Mouse (Mus musculus) thymus, adult 2 months (tissue): ENCODE data around the gene Ahdc1.

Experiments
- CTCF ChIP-seq: fragments of 200-500 bp; IDR thresholded peaks from 2 replicates; pipeline ENCODE4 v1.5.1; 2012; ENCODE audit warnings: mild to moderate bottlenecking, control low read depth, low read length, moderate library complexity, borderline replicate concordance; ENCODE audit not compliant: control insufficient read depth, poor library complexity, insufficient read depth; ENCODE audit errors: extremely low read depth
- POLR2A ChIP-seq: fragments of 200-500 bp; IDR thresholded peaks from 2 replicates; pipeline ENCODE4 v1.6.1; 2012; ENCODE audit warnings: mild to moderate bottlenecking, low read length, control low read depth, moderate library complexity; ENCODE audit not compliant: control insufficient read depth, poor library complexity, insufficient read depth; ENCODE audit errors: extremely low read depth

GRCm38 (mm10) chr4:133074894-133075572 is 64.0 kb downstream of the Ahdc1 start:
- TF ChIP-seq POLR2A (no peak), CTCF (no peak)
